Mouse (Mus musculus): ENCODE measurements at regions not wholly inside any gene's neighbourhood (a gene's known extent, or its start where the extent isn't known, plus 50 kb on each side); places are given as distances from the start of the nearest gene placed in this dataset.

DNA sequence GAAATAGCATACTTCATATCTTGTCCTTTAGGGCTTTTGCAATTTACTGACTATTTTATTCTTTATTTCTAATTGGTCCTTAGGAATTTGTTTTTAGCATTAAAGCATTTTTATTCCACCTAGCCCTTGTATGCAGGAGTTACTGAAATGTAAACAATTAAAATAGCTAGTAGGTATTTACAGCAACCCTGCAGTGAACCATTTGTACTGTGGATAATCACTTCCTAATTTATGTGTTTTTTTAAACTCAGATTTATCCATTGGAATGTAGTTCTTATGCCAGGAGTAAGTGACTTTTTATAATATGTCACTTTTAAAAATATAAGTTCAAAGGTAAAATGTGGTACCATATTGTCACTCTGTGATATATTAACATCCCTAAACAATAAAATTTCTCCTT, 350.5 kb upstream of the Alcam start:
- Histone ChIP-seq H3K9me3 (replicated peaks) (no peaks in the 10 kb centered on the region), H3K36me3 (no peaks in the 10 kb centered on the region), H3K27me3 (ENCODE audit: low read depth, poor library complexity, severe bottlenecking) (no peaks in the 10 kb centered on the region), H3K27ac (no peak overlapping the region), H3K4me1 (no peaks in the 10 kb centered on the region), H3K4me3 (no peak overlapping the region)
- DNase-seq (ENCODE audit: low spot score) = no peak

DNA sequence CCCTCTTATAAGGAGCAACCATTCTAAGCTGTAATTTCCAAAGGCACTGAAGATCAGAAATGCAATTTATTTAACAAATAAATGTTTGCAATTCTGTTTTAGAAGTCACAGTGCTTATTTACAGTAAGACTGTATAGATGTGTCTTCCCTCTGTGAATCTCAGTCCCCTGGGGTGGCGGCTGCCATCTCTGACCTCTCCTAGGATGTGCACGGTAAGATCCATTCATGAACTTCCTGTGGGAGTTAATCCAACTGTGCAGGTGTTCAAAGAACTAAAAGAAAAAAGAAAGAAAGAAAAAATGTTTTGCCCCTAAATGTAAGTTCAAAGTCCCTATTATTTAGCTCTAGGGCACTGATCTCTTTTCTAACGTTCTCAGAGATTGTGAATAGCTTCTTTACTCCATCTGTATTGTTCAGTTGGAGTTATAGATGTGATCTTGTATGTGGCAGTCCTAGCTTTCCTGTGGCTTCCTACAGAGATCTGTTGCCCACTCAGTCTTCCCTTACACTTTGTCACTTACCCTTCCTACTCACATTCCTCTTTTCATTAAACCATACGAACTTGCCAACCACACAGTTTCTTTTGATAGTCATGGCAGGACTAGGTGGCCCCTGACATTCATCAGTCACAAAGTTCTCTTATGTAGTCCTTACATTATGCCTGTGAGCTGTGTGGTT, 346.0 kb upstream of the Alcam start:
- no peak overlapping the region for H3K4me3 ChIP-seq
- no peaks in the 10 kb centered on the region for H3K27me3 ChIP-seq (ENCODE audit: low read depth, poor library complexity, severe bottlenecking)
- no peaks in the 10 kb centered on the region for H3K36me3 ChIP-seq
- DNase-seq (ENCODE audit: low spot score) = no peak
- H3K9me3 ChIP-seq (replicated peaks) = no peaks in the 10 kb centered on the region
- 68% methylated on average over 4 of the region's 4 CpGs for WGBS
- no peaks in the 10 kb centered on the region for H3K4me1 ChIP-seq
- H3K27ac ChIP-seq = no peak overlapping the region

DNA sequence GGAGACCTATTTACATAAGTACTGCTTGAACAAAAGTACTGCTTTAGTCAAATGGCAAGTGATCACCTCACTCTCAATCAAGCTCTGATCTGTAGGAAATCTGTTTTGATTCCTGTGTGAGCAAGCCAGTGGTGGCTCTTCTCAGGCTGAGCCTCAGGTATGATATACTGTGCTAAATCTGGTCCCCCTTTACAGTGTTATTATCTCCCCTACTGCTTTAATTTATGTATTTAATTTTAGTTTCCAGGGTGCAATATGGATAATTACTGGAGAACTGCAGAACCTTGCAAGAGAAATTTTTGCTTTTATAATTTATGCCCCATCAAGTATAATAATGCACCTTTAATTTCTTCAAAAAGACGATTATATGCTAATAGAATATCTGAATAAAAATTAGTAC, 341.3 kb upstream of the Alcam start:
- Histone ChIP-seq H3K4me1 (no peaks in the 10 kb centered on the region), H3K9me3 (replicated peaks) (no peaks in the 10 kb centered on the region), H3K27me3 (ENCODE audit: low read depth, poor library complexity, severe bottlenecking) (no peaks in the 10 kb centered on the region), H3K27ac (no peak overlapping the region), H3K36me3 (no peaks in the 10 kb centered on the region), H3K4me3 (no peak overlapping the region)
- DNase-seq (ENCODE audit: low spot score) = no peak
- 85% methylated on average over 1 of the region's 1 CpGs for WGBS

DNA sequence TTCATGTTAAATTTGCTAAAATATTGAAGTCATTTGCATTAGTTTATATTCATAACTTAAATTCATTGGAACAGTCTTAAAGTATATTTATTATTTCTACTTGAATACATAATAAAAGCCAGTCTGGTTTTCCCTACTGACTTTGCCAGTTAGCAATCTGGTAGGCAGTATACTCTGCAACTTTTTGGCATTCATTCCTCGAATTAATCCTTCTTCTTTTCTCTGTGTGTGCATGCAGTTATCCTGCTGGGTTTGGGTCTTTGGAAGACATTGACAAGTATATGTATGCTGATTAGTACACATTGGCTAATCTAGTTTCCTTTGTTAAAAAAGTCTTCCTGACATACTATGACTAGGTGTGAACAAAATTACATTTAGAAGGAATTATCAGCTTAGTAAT, 336.1 kb upstream of the Alcam start:
- H3K4me1 ChIP-seq = no peaks in the 10 kb centered on the region
- WGBS = 82% methylated on average over 1 of the region's 1 CpGs
- H3K9me3 ChIP-seq (replicated peaks) = no peaks in the 10 kb centered on the region
- H3K4me3 ChIP-seq = no peak overlapping the region
- H3K36me3 ChIP-seq = no peaks in the 10 kb centered on the region
- no peaks in the 10 kb centered on the region for H3K27me3 ChIP-seq (ENCODE audit: low read depth, poor library complexity, severe bottlenecking)
- H3K27ac ChIP-seq = no peak overlapping the region
- DNase-seq (ENCODE audit: low spot score) = no peak

DNA sequence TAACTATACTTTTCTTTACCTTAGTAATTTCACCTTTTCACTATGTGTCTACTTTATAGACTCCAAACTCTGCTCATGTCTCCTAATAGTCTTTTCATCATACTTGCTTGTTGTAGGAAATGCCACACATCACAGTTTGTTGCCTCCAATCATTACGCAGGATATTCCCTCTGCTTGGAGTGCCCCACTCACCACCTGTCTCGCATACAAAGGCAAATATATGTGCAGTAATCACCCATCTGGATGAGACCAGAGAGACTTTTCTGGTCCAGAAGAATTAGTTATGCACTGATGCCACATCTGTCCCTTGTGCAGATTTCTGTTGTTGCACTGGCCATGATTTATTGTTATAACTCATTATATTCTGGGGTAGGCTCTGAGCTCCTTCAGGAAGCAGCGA, 293.9 kb upstream of the Alcam start:
- no peaks in the 10 kb centered on the region for H3K9me3 ChIP-seq (replicated peaks)
- WGBS = 86% methylated on average over 3 of the region's 3 CpGs
- no peaks in the 10 kb centered on the region for H3K27me3 ChIP-seq (ENCODE audit: low read depth, poor library complexity, severe bottlenecking)
- peaks cover 7% of the 10 kb centered on the region; the same call in 1 of the 2 replicates for H3K4me1 ChIP-seq
- no peak overlapping the region for H3K4me3 ChIP-seq
- no peaks in the 10 kb centered on the region for H3K36me3 ChIP-seq
- no peak for DNase-seq (ENCODE audit: low spot score)
- no peak overlapping the region for H3K27ac ChIP-seq

DNA sequence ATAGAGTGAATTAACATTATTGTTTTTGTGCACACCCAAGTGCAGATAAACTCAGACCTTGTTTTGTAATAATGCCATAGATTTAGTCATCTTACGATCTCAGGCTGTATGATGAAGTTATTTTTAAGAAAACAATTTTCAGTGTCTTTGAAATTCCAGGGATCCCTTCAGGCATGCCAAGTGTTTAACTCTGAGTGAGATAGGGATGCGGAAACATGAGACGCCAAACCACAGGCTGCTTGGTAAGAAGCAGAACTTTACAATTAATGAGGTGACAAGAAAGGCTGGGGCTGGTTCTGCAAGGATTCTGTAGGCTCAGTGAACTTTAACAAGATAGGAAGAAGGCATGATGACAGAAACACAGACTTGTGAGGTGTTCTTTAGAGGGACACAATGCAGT, 292.3 kb upstream of the Alcam start:
- Histone ChIP-seq H3K36me3 (no peaks in the 10 kb centered on the region), H3K27me3 (ENCODE audit: low read depth, poor library complexity, severe bottlenecking) (no peaks in the 10 kb centered on the region), H3K9me3 (replicated peaks) (no peaks in the 10 kb centered on the region), H3K4me1 (peaks cover 7% of the 10 kb centered on the region; the same call in 1 of the 2 replicates), H3K4me3 (no peak overlapping the region), H3K27ac (no peak overlapping the region)
- WGBS = 45% methylated on average over 3 of the region's 3 CpGs
- DNase-seq (ENCODE audit: low spot score) = no peak

DNA sequence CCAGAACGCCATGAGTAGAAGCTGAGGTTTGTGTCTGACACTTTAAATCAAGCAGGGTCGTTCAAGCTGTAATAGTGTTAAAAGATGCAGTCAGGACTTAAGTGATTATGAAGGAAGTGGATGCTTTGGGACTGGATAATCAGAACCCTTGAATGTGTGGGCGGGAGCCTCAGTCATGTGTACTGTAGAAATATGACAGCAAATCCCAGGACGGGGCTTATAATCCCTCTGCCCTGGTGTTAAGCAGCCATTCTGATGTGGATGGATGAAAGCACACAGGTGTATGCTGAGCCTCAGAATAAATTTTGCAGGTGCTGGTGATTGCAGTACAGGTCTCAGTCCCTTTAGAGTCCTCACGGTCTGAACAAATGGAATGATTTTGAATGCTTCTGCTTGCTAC, 290.8 kb upstream of the Alcam start:
- no peaks in the 10 kb centered on the region for H3K27me3 ChIP-seq (ENCODE audit: low read depth, poor library complexity, severe bottlenecking)
- no peak overlapping the region for H3K4me3 ChIP-seq
- 87% methylated on average over 5 of the region's 5 CpGs for WGBS
- no peaks in the 10 kb centered on the region for H3K36me3 ChIP-seq
- H3K9me3 ChIP-seq (replicated peaks) = no peaks in the 10 kb centered on the region
- H3K4me1 ChIP-seq = peaks cover 7% of the 10 kb centered on the region; the same call in 1 of the 2 replicates
- no peak for DNase-seq (ENCODE audit: low spot score)
- no peak overlapping the region for H3K27ac ChIP-seq

DNA sequence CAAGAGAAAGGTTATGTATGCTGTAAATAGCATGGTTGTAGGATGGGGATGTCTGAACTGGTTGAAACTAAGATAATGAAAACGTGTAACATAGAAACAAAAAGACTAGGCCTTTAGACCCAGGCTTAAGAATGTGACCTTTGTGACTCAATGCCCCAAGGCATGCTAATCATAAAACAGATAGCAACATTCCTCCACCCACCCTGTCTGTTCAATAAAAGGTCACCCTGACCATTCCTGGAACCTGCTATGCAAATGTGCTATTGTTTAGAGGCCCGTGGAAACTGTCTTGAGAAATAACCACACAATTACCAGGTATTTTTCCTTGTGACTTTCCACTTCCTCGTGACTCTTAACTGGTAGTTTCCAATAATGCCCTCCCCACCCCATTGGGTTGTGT, 288.3 kb upstream of the Alcam start:
- H3K27me3 ChIP-seq (ENCODE audit: low read depth, poor library complexity, severe bottlenecking) = no peaks in the 10 kb centered on the region
- DNase-seq (ENCODE audit: low spot score) = no peak
- WGBS = 80% methylated on average over 3 of the region's 3 CpGs
- H3K4me3 ChIP-seq = no peak overlapping the region
- no peaks in the 10 kb centered on the region for H3K36me3 ChIP-seq
- H3K9me3 ChIP-seq (replicated peaks) = no peaks in the 10 kb centered on the region
- no peak overlapping the region for H3K27ac ChIP-seq
- peaks cover 7% of the 10 kb centered on the region; the same call in 1 of the 2 replicates for H3K4me1 ChIP-seq

DNA sequence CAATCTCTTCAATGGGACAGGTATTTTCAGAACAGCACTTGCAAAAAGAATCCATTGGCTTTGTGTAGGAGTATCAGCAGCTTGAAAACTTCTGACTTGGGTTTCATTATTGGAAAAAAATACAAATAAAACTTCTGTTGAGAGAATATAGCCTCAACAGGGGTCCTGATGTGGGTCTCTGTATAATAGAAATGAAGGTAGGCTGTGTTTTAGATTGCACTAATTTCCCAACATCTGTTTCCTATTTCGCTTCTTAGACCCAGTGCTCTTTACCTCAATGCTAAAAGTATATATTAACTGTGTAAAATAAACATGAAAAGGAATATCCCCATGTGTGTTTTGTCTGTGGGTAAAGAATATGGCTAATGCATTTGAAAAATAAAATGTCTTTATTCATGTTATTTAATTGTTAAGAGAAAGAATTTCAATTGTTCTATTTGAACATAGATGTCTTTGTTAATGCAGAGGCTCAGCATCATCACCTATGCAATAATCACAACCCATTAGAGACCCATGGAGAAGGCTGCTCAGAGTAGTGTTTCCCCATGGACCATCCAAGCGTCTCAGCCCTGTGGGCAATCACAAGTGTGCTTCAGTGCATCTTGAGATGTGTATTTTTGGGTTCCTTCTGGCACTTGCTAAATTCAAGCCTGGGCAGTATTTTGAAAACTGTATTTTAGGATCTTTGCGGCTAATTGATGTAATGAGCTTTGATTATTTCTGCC, 272.4 kb upstream of the Alcam start:
- no peaks in the 10 kb centered on the region for H3K36me3 ChIP-seq
- DNase-seq (ENCODE audit: low spot score) = no peak
- 87% methylated on average over 3 of the region's 3 CpGs for WGBS
- no peak overlapping the region for H3K4me3 ChIP-seq
- H3K27me3 ChIP-seq (ENCODE audit: low read depth, poor library complexity, severe bottlenecking) = no peaks in the 10 kb centered on the region
- no peak overlapping the region for H3K27ac ChIP-seq
- no peaks in the 10 kb centered on the region for H3K9me3 ChIP-seq (replicated peaks)
- H3K4me1 ChIP-seq = peaks cover 10% of the 10 kb centered on the region; the same call in 1 of the 2 replicates

DNA sequence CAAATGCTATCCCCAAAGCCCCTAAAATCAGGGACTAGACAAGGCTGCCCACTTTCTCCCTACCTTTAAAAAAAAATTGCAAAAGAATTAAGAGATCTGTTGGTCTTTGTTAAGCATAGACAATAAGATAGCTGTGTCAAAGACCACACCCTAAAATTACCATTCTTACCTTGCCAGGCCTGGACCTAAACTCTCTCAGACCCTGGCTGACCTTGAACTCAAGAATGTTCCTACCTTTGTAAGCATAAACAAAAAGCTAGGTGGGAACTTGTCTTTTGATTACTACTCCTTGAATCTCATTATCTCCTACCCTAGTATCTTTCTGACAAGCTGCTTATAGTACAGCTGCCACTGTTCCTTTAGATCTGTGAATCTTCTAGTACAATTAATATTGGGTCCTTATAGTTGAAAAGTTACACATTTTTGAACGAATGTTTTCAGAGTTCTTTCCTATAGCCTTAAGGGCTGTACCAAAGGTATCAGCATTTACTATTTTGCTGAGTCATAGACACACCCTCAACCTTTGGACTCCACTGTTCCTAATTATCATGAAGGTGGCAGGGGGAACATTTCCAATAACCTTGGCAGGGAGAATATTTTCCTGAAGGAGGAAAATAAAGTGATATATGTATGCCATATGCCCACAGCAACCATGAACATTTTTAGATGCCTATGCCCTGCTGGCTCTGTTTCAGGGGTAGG, 264.5 kb upstream of the Alcam start:
- no peak for DNase-seq (ENCODE audit: low spot score)
- Histone ChIP-seq H3K4me1 (no peaks in the 10 kb centered on the region), H3K36me3 (no peaks in the 10 kb centered on the region), H3K27ac (no peak overlapping the region), H3K9me3 (replicated peaks) (no peaks in the 10 kb centered on the region), H3K4me3 (no peak overlapping the region), H3K27me3 (ENCODE audit: low read depth, poor library complexity, severe bottlenecking) (no peaks in the 10 kb centered on the region)
- WGBS = 81% methylated on average over 1 of the region's 1 CpGs

DNA sequence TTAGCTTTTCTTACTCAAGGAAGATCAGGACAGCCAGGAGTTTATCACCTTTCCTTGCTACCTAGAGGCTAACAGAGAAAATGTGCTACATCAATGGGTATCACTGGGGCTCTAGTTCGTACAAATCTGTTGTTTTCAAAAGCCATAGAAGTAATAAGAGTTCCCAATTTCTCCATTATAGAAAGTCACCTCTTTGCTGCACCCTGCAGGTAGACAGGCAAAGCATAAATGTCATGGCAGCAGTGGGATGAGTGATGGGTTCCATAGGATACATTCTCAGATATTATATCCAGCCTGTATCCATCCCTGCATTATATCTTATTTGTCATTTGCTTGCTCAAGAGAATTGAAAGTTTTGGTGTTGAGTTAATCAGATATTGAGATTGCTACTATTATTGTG, 236.4 kb upstream of the Alcam start:
- Histone ChIP-seq H3K27ac (no peak overlapping the region), H3K36me3 (no peaks in the 10 kb centered on the region), H3K27me3 (ENCODE audit: low read depth, poor library complexity, severe bottlenecking) (no peaks in the 10 kb centered on the region), H3K4me3 (no peak overlapping the region), H3K4me1 (no peaks in the 10 kb centered on the region), H3K9me3 (replicated peaks) (no peaks in the 10 kb centered on the region)
- no peak for DNase-seq (ENCODE audit: low spot score)
- 91% methylated on average over 1 of the region's 1 CpGs for WGBS

DNA sequence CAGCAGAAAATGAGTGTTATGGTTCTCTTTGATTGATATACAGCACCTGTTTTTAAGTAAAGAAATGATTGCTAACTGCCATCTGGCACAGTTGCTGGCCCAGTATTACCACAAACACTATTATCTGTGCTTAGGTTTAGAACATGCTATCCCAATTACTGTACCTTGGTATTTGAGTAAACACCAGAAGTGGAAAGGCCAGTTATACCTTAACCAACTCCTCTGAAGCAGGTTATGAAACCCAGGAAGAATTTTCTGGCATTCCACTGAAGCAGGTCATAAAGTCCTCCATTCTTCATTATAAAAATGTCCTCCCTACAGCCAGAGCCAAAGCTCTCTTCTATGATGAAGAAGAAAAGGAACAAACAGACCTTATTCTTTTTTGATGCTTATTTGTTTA, 201.0 kb upstream of the Alcam start:
- no peak overlapping the region for H3K4me3 ChIP-seq
- DNase-seq (ENCODE audit: low spot score) = no peak
- H3K4me1 ChIP-seq = no peaks in the 10 kb centered on the region
- no peak overlapping the region for H3K27ac ChIP-seq
- H3K36me3 ChIP-seq = no peaks in the 10 kb centered on the region
- H3K9me3 ChIP-seq (replicated peaks) = no peaks in the 10 kb centered on the region
- no peaks in the 10 kb centered on the region for H3K27me3 ChIP-seq (ENCODE audit: low read depth, poor library complexity, severe bottlenecking)

Measured in limb, embryonic 10.5 days (tissue).